8 mouse cellular contexts compared by ENCODE assay signal in the genomic region with DNA sequence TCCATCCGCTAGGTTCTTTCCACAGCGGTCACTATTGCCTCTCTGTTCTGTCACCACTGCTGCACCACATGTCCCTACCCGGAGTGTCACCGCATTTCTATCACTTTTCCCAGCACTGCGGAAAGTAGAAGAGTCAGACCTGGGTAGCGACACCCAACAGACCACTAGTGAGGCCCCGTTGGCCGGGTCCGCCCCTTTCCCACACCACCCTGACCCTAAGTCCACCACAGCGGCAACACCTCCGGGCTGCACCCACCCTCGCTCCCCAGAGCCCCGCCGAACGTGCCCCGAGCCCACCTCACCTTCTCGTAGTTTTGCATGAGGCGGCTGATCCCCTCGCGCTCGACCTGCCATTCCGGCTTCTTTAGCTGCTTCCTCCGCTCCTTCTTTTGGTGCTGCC. TPM values are rescaled to one million over a fixed set of nuclear protein-coding genes. Genes with fewer than 3 reads are reported as not detected.
DNase-seq lines count a peak whose midpoint lies in the region; ATAC-seq and TF ChIP-seq lines count a peak whose summit lies in the region.

No protein-coding gene starts in this region.

- no peak for TF ChIP-seq CTCF in cortical plate, adult 2 months (IDR thresholded peaks at IDR 0.05; ENCODE audit: extremely low read depth, insufficient read depth, low read length)

- no peaks in the 10 kb centered on the region for H3K27me3 ChIP-seq in lung, embryonic 15.5 days
- H3K27me3 ChIP-seq in hindbrain, embryonic 13.5 days, result peaks cover 10% of the 10 kb centered on the region; the same call in 1 of the 2 replicates

- TF ChIP-seq POLR2A in cortical plate, adult 2 months (IDR thresholded peaks at IDR 0.05; ENCODE audit: extremely low read depth, insufficient read depth, low read length), result no peak

- no peak for DNase-seq in lung, postnatal 10 days
- no peak for DNase-seq in thymus, postnatal 10 days (ENCODE audit: low spot score in 2 of 2)
- DNase-seq in adrenal gland, adult (ENCODE audit: inconsistent age in 2 of 2, low spot score in 1 of 2), result no peak
- no peak for DNase-seq in thymus, postnatal 14 days

- peak; percentile 50 for ATAC-seq in lung, embryonic 15.5 days (ENCODE audit: borderline replicate concordance, extremely low read depth, low FRiP score, low TSS enrichment)
- ATAC-seq in hindbrain, embryonic 13.5 days (ENCODE audit: low FRiP score), result peak; percentile 79
- ATAC-seq in megakaryocyte progenitor cell, adult 5-6 weeks (replicated peaks; ENCODE audit: poor library complexity), result peak; percentile 32

- peaks cover 10% of the 10 kb centered on the region for H3K4me1 ChIP-seq in lung, embryonic 15.5 days
- H3K4me1 ChIP-seq in cortical plate, adult 2 months (ENCODE audit: control insufficient read depth, insufficient read depth, low read length), result no peaks in the 10 kb centered on the region
- H3K4me1 ChIP-seq in hindbrain, embryonic 13.5 days (replicated peaks), result peaks cover 22% of the 10 kb centered on the region

- under 1% methylated on average over 23 of the region's 23 CpGs for WGBS in lung, embryonic 15.5 days
- 2% methylated on average over 23 of the region's 23 CpGs for WGBS in hindbrain, embryonic 13.5 days

- peak overlapping the region; percentile 78 for H3K4me3 ChIP-seq in lung, embryonic 15.5 days
- peak overlapping the region; percentile 56 for H3K4me3 ChIP-seq in cortical plate, adult 2 months (ENCODE audit: insufficient read depth, low read length)
- H3K4me3 ChIP-seq in hindbrain, embryonic 13.5 days, result peak overlapping the region; percentile 89

- peak overlapping the region; percentile 96 for H3K4me2 ChIP-seq in lung, embryonic 15.5 days
- peak overlapping the region; percentile 95 for H3K4me2 ChIP-seq in hindbrain, embryonic 13.5 days

- H3K9ac ChIP-seq in lung, embryonic 15.5 days, result peak overlapping the region; percentile 64
- H3K9ac ChIP-seq in hindbrain, embryonic 13.5 days, result peak overlapping the region; percentile 83

- H3K36me3 ChIP-seq in lung, embryonic 15.5 days, result no peaks in the 10 kb centered on the region
- no peaks in the 10 kb centered on the region for H3K36me3 ChIP-seq in hindbrain, embryonic 13.5 days

- no peak overlapping the region for H3K27ac ChIP-seq in lung, embryonic 15.5 days
- H3K27ac ChIP-seq in cortical plate, adult 2 months (ENCODE audit: insufficient read depth, low read length), result no peak overlapping the region
- no peak overlapping the region; the same call in 1 of the 2 replicates for H3K27ac ChIP-seq in hindbrain, embryonic 13.5 days

- no peaks in the 10 kb centered on the region for H3K9me3 ChIP-seq in lung, embryonic 15.5 days
- H3K9me3 ChIP-seq in hindbrain, embryonic 13.5 days, result no peaks in the 10 kb centered on the region

RNA-seq across cellular contexts. Expression of a gene that starts 0.3 kb away (rescaled TPM):
- 26.1 and 29.1 TPM in 2 replicates for polyA plus RNA-seq in lung, embryonic 15.5 days (2015; fragmentation: Nextera tagmentation; extraction: Ambion mirVana)
- polyA plus RNA-seq in cortical plate, adult 2 months (2012; rRNA removed), result 11.5 and 12.5 TPM in 2 replicates
- 24.5 and 24.7 TPM in 2 replicates for polyA plus RNA-seq in hindbrain, embryonic 13.5 days (2015; fragmentation: Nextera tagmentation; extraction: Ambion mirVana)
- total RNA-seq in megakaryocyte progenitor cell, adult 5-6 weeks (2015), result 55.8 and 62.1 TPM in 2 replicates
- total RNA-seq in megakaryocyte progenitor cell, adult 5-6 weeks (2017), result 57.4 and 82.6 TPM in 2 replicates

RNA-seq across cellular contexts. Expression of a gene that starts 54.0 kb away (rescaled TPM):
- 5.8 and 7.0 TPM in 2 replicates for polyA plus RNA-seq in lung, embryonic 15.5 days (2015; fragmentation: Nextera tagmentation; extraction: Ambion mirVana)
- 6.5 and 7.1 TPM in 2 replicates for polyA plus RNA-seq in cortical plate, adult 2 months (2012; rRNA removed)
- 0.06 and 0.25 TPM in 2 replicates for polyA plus RNA-seq in hindbrain, embryonic 13.5 days (2015; fragmentation: Nextera tagmentation; extraction: Ambion mirVana)
- 0.07 TPM in 1 of 2 replicates, not detected in the other for total RNA-seq in megakaryocyte progenitor cell, adult 5-6 weeks (2015)
- 0.03 TPM in 1 of 2 replicates, not detected in the other for total RNA-seq in megakaryocyte progenitor cell, adult 5-6 weeks (2017)
